Mouse (Mus musculus) forebrain, postnatal 0 days (tissue): ENCODE results near the gene Nek8. TPM values are rescaled to one million over a fixed set of nuclear protein-coding genes. Genes with fewer than 3 reads are reported as not detected.
"Not testable (repeated sequence)": the region's sequence is repeated elsewhere in the genome, so short reads cannot be mapped to it uniquely, and the experiment has no call there.

ENCODE experiments used
- ATAC-seq: fragments of 200-750 bp; cut with Nextera tagmentation; 2 replicates; pipeline ENCODE4 v1.8.0; 2017; ENCODE audit warnings: mild to moderate bottlenecking, moderate library complexity
- DNase-seq: peaks from one replicate; pipeline ENCODE4 v3.0.0-alpha.2; 2015
- H3K27ac ChIP-seq: fragments of 300-500 bp; sonication (generic); 2 replicates; pipeline ENCODE4 v1.5.1; 2014; ENCODE audit warnings: low read depth, mild to moderate bottlenecking, antibody characterized with exemption, low read length, moderate library complexity, mixed read lengths
- H3K27me3 ChIP-seq: fragments of 300-500 bp; sonication (generic); 2 replicates; pipeline ENCODE4 v1.6.1; 2014; ENCODE audit warnings: mild to moderate bottlenecking, low read length, mixed read lengths; ENCODE audit not compliant: insufficient read depth
- H3K36me3 ChIP-seq: fragments of 300-500 bp; sonication (generic); 2 replicates; pipeline ENCODE4 v1.6.1; 2014; ENCODE audit warnings: mild to moderate bottlenecking, moderate library complexity; ENCODE audit not compliant: insufficient read depth
- H3K4me1 ChIP-seq: fragments of 300-500 bp; sonication (generic); 2 replicates; pipeline ENCODE4 v1.6.1; 2014; ENCODE audit warnings: antibody characterized with exemption; ENCODE audit not compliant: insufficient read depth
- H3K4me2 ChIP-seq: fragments of 300-500 bp; sonication (generic); 2 replicates; pipeline ENCODE4 v1.6.1; 2014; ENCODE audit warnings: low read depth, mild to moderate bottlenecking, moderate library complexity
- H3K4me3 ChIP-seq: fragments of 300-500 bp; sonication (generic); 2 replicates; pipeline ENCODE4 v1.5.1; 2014; ENCODE audit warnings: low read depth, low read length, mixed read lengths
- H3K9ac ChIP-seq: fragments of 300-500 bp; sonication (generic); 2 replicates; pipeline ENCODE4 v1.6.1; 2014; ENCODE audit warnings: mild to moderate bottlenecking
- H3K9me3 ChIP-seq: fragments of 300-500 bp; sonication (generic); 2 replicates; pipeline ENCODE4 v1.6.1; 2016; ENCODE audit warnings: low read length
- CTCF ChIP-seq: sonication (generic); IDR thresholded peaks from 2 replicates; pipeline ENCODE4 v1.5.1; 2016; ENCODE audit warnings: antibody characterized with exemption, control low read depth, low read depth
- WGBS: fragments of 180-500 bp; shearing (Covaris S2); extraction: QIAGEN DNeasy Blood & Tissue Kit; methylation state at CpG from one replicate; pipeline ENCODE4 v1.1.7; 2014; 5-methylcytosine and 5-hydroxymethylcytosine counted together
- polyA plus RNA-seq: library from polyadenylated mRNA; unstranded; fragments of >200 nt; fragmentation: Nextera tagmentation; extraction: Ambion mirVana; gene quantifications from 2 replicates; pipeline ENCODE4 v1.2.1, GENCODE M21; 2015
- total RNA-seq: library from RNA; depleted of rRNA; stranded (reverse); fragments of >200 nt; gene quantifications from 2 replicates; pipeline ENCODE4 v1.2.3, GENCODE M21; 2014

The Nek8 gene
- total and polyA plus RNA-seq, 2 experiments from 2014 or later: 4.7 to 5.7 TPM

DNA sequence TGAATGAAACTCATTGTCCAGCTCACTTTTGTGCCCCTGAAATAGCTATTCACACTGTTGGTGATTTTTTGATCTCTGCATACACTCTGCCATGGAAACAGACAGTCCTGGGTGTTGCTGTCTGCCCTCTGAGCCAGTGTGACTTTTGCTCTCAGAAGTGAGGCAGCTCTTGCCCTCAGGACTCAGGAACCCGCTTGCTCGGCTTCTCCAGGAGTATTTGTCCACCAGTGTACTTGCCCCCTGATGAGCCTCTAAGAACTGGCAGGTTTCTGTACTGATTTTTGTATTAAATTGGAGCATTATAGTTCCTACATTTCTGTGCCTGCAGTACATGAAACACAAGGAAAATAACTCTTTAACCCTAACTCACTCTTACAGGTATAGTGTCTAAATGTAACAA lies 33.0 kb downstream of the Nek8 start:
- DNase-seq: no peak
- no peak for ATAC-seq
- Histone ChIP-seq H3K27ac (no peak overlapping the region), H3K4me1 (no peaks in the 10 kb centered on the region), H3K9me3 (no peaks in the 10 kb centered on the region), H3K36me3 (peaks cover 45% of the 10 kb centered on the region), H3K4me2 (no peak overlapping the region), H3K9ac (no peak overlapping the region), H3K27me3 (no peaks in the 10 kb centered on the region), H3K4me3 (no peak overlapping the region)
- no peak for TF ChIP-seq CTCF
- 78% methylated on average over 2 of the region's 2 CpGs for WGBS

- DNase-seq: no peak
- no peaks in the 10 kb centered on the region for H3K9me3 ChIP-seq
- H3K4me1 ChIP-seq: no peaks in the 10 kb centered on the region
- no peak overlapping the region for H3K4me3 ChIP-seq
- TF ChIP-seq CTCF: no peak
- H3K9ac ChIP-seq: no peak overlapping the region
- ATAC-seq: no peak
- no peaks in the 10 kb centered on the region for H3K27me3 ChIP-seq
- H3K36me3 ChIP-seq: peaks cover 21% of the 10 kb centered on the region
- H3K4me2 ChIP-seq: no peak overlapping the region
- H3K27ac ChIP-seq: no peak overlapping the region
- WGBS: 89% methylated on average over 5 of the region's 5 CpGs
Observed at GRCm38 (mm10) chr11:78140665-78141064, 35.8 kb downstream of the Nek8 start.

- H3K4me2 ChIP-seq: no peak overlapping the region
- no peak overlapping the region for H3K27ac ChIP-seq
- 0 out of 2 replicates have a peak, but pooled peaks cover under 1% of the 10 kb centered on the region for H3K36me3 ChIP-seq
- no peaks in the 10 kb centered on the region for H3K4me1 ChIP-seq
- no peak for TF ChIP-seq CTCF
- H3K9ac ChIP-seq: no peak overlapping the region
- DNase-seq (no peak), ATAC-seq (no peak)
- H3K9me3 ChIP-seq: no peaks in the 10 kb centered on the region
- 86% methylated on average over 3 of the region's 3 CpGs for WGBS
- H3K4me3 ChIP-seq: no peak overlapping the region
- no peaks in the 10 kb centered on the region for H3K27me3 ChIP-seq
Observed at GRCm38 (mm10) chr11:78138023-78138422, 38.5 kb downstream of the Nek8 start.

DNA sequence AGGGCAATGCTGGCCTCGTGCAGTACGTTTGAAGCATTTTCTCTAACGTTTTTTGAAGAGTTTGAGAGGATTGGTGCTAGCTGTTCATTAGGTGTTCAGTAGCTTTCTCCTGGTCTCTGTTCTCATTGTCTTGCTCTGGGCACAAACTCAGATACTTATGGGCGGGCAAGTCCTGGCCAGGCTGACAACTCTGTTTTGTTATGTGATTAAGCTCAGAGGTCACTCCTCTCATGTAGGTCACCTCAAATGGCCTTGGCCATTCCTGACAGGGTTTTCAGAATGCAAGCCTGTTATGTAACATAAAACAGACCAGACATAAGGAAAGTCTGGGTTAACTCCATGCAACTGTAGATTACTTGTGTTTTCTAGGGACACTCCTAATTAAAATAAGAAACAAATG lies 38.9 kb downstream of the Nek8 start:
- DNase-seq (no peak), ATAC-seq (no peak)
- H3K27me3 ChIP-seq: no peaks in the 10 kb centered on the region
- no peaks in the 10 kb centered on the region for H3K9me3 ChIP-seq
- WGBS: 60% methylated on average over 4 of the region's 4 CpGs
- no peak for TF ChIP-seq CTCF
- no peak overlapping the region for H3K27ac ChIP-seq
- no peaks in the 10 kb centered on the region for H3K36me3 ChIP-seq
- H3K4me3 ChIP-seq: no peak overlapping the region
- H3K4me2 ChIP-seq: no peak overlapping the region
- no peak overlapping the region for H3K9ac ChIP-seq
- no peaks in the 10 kb centered on the region for H3K4me1 ChIP-seq

GRCm38 (mm10) chr11:78136132-78136531 lies 40.3 kb downstream of the Nek8 start:
- Histone ChIP-seq H3K9ac (no peak overlapping the region), H3K4me2 (no peak overlapping the region), H3K4me3 (no peak overlapping the region), H3K27ac (no peak overlapping the region), H3K9me3 (no peaks in the 10 kb centered on the region), H3K4me1 (no peaks in the 10 kb centered on the region), H3K27me3 (no peaks in the 10 kb centered on the region), H3K36me3 (no peaks in the 10 kb centered on the region)
- ATAC-seq (no peak), DNase-seq (no peak)
- no peak for TF ChIP-seq CTCF
- WGBS: 77% methylated on average over 1 of the region's 1 CpGs

- 93% methylated on average over 7 of the region's 7 CpGs for WGBS
- H3K4me3 ChIP-seq, H3K4me1 ChIP-seq, H3K27ac ChIP-seq, DNase-seq, H3K9me3 ChIP-seq, H3K4me2 ChIP-seq, ATAC-seq, H3K9ac ChIP-seq, H3K36me3 ChIP-seq, H3K27me3 ChIP-seq: not testable (repeated sequence)
Observed at GRCm38 (mm10) chr11:78135314-78135713, 41.2 kb downstream of the Nek8 start.

GRCm38 (mm10) chr11:78134344-78134743 lies 42.1 kb downstream of the Nek8 start:
- H3K4me2 ChIP-seq: no peak overlapping the region
- H3K27me3 ChIP-seq: no peaks in the 10 kb centered on the region
- H3K9me3 ChIP-seq: no peaks in the 10 kb centered on the region
- WGBS: 90% methylated on average over 3 of the region's 3 CpGs
- TF ChIP-seq CTCF: no peak
- no peak overlapping the region for H3K27ac ChIP-seq
- no peaks in the 10 kb centered on the region for H3K36me3 ChIP-seq
- ATAC-seq (no peak), DNase-seq (no peak)
- no peak overlapping the region for H3K4me3 ChIP-seq
- no peaks in the 10 kb centered on the region for H3K4me1 ChIP-seq
- no peak overlapping the region for H3K9ac ChIP-seq

DNA sequence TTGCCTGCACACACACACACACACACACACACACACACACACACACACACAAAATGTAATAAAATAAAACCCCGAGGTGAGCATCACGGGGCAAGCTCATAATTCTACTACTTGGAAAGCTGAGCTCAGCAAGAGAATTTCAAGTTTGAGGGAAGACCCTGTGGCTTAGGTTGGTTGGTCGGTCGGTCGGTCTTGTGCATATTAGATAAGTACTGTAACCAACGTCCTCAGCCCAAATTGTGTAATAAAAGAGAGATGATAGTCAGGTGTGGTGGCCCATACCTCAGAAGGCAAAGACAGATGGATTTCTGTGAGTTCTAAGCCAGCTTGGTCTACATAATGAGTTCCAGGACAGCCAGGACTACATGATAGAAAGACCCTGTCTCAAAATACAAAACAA lies 42.6 kb downstream of the Nek8 start:
- H3K9ac ChIP-seq: no peak overlapping the region
- no peak overlapping the region for H3K4me3 ChIP-seq
- no peak overlapping the region for H3K27ac ChIP-seq
- no peaks in the 10 kb centered on the region for H3K4me1 ChIP-seq
- 92% methylated on average over 6 of the region's 6 CpGs for WGBS
- H3K36me3 ChIP-seq: no peaks in the 10 kb centered on the region
- no peaks in the 10 kb centered on the region for H3K27me3 ChIP-seq
- DNase-seq (no peak), ATAC-seq (no peak)
- no peak overlapping the region for H3K4me2 ChIP-seq
- no peak for TF ChIP-seq CTCF
- H3K9me3 ChIP-seq: no peaks in the 10 kb centered on the region
